Mouse (Mus musculus): ENCODE data around the gene Dscaml1.

GRCm38 (mm10) chr9:45767155-45767554 lies 340.7 kb downstream of the Dscaml1 start:
- no peak for TF ChIP-seq CTCF (IDR thresholded peaks at IDR 0.05; ENCODE audit: low read depth)
- no peak for TF ChIP-seq EP300 (IDR thresholded peaks at IDR 0.05; ENCODE audit: low read depth)
